Mouse (Mus musculus) embryonic fibroblast, embryonic 13.5 days (primary cell): ENCODE measurements around the gene Tspan1. TPM values are rescaled to one million over a fixed set of nuclear protein-coding genes. Genes with fewer than 3 reads are reported as not detected.

Source experiments
- H3K27ac ChIP-seq: 2 replicates; pipeline ENCODE4 v1.5.1; 2012; ENCODE audit warnings: low read length, control low read depth, inconsistent platforms; ENCODE audit not compliant: insufficient read depth
- H3K4me1 ChIP-seq: 2 replicates; pipeline ENCODE4 v1.6.1; 2011; ENCODE audit warnings: low read length; ENCODE audit not compliant: control insufficient read depth, insufficient read depth
- H3K4me3 ChIP-seq: 2 replicates; pipeline ENCODE4 v1.5.1; 2011; ENCODE audit warnings: mild to moderate bottlenecking, control low read depth, low read length; ENCODE audit not compliant: insufficient read depth
- CTCF ChIP-seq: IDR thresholded peaks from 2 replicates; pipeline ENCODE4 v1.5.1; 2011; ENCODE audit warnings: mild to moderate bottlenecking, control low read depth, low read length, moderate library complexity, borderline replicate concordance; ENCODE audit not compliant: insufficient read depth
- POLR2A ChIP-seq: IDR thresholded peaks from 2 replicates; pipeline ENCODE4 v1.6.1; 2011; ENCODE audit warnings: low read depth, mild to moderate bottlenecking, control low read depth, low read length, moderate library complexity
- polyA plus RNA-seq: library from polyadenylated mRNA; stranded (reverse); fragments of >200 nt; gene quantifications from 2 replicates; pipeline ENCODE4 v1.2.4, GENCODE M21; 2011; ENCODE audit warnings: low read depth; ENCODE audit not compliant: missing spikeins, insufficient read length

The Tspan1 gene
- polyA plus RNA-seq, 1 experiment, result not detected

GRCm38 (mm10) chr4:116133126-116133525 lies 34.3 kb downstream of the Tspan1 start:
- TF ChIP-seq CTCF (no peak), POLR2A (no peak)
- no peak overlapping the region for H3K4me3 ChIP-seq
- H3K27ac ChIP-seq, result no peak overlapping the region
- no peaks in the 10 kb centered on the region for H3K4me1 ChIP-seq

GRCm38 (mm10) chr4:116127956-116128355 lies 39.4 kb downstream of the Tspan1 start:
- TF ChIP-seq CTCF (no peak), POLR2A (no peak)
- Histone ChIP-seq H3K4me3 (no peak overlapping the region), H3K4me1 (no peaks in the 10 kb centered on the region), H3K27ac (no peak overlapping the region)

GRCm38 (mm10) chr4:116125803-116126386 lies 41.5 kb downstream of the Tspan1 start:
- no peak overlapping the region for H3K4me3 ChIP-seq
- TF ChIP-seq POLR2A (no peak), CTCF (no peak)
- no peak overlapping the region for H3K27ac ChIP-seq
- H3K4me1 ChIP-seq, result no peaks in the 10 kb centered on the region

- TF ChIP-seq POLR2A (peak; percentile 68), CTCF (no peak)
- Histone ChIP-seq H3K4me3 (peak within 1 kb of the TSS; percentile 84), H3K4me1 (no peaks in the 10 kb centered on the region), H3K27ac (no peak within 1 kb of the TSS)
These were observed 43.5 kb downstream of the Tspan1 start, which contains the start of the genes Rad54l and Pomgnt1 for GRCm38 (mm10) chr4:116123602-116124519. Gene Rad54l (minus strand): TSS chr4:116123690. Gene Pomgnt1 (plus strand): TSS chr4:116123840.

- H3K4me1 ChIP-seq, result no peaks in the 10 kb centered on the region
- peak overlapping the region; percentile 82 for H3K4me3 ChIP-seq
- H3K27ac ChIP-seq, result no peak overlapping the region
- TF ChIP-seq CTCF (no peak), POLR2A (no peak)
These were observed 44.6 kb downstream of the Tspan1 start for GRCm38 (mm10) chr4:116122762-116123161.

Other genes with a start within 250 kb of the Tspan1 start
- not detected in 2 replicates for gene Dmbx1, start 227.7 kb downstream of the Tspan1 start, polyA plus RNA-seq
- gene Faah, start 149.7 kb downstream of the Tspan1 start, polyA plus RNA-seq, result not detected in 2 replicates
- 13.0 and 17.6 TPM in 2 replicates for gene Nsun4, start 113.7 kb downstream of the Tspan1 start, polyA plus RNA-seq
- gene Uqcrh, start 92.5 kb downstream of the Tspan1 start, polyA plus RNA-seq, result 360 and 404 TPM in 2 replicates
- gene Lrrc41, start 92.3 kb downstream of the Tspan1 start, polyA plus RNA-seq, result 71.6 and 81.9 TPM in 2 replicates
- gene Rad54l, start 43.9 kb downstream of the Tspan1 start, polyA plus RNA-seq, result 7.6 and 12.9 TPM in 2 replicates
- gene Pomgnt1, start 43.8 kb downstream of the Tspan1 start, polyA plus RNA-seq, result 49.5 and 54.4 TPM in 2 replicates
- 2.5 TPM in 2 replicates for gene Lurap1, start 16.3 kb downstream of the Tspan1 start, polyA plus RNA-seq
- gene 1700042G07Rik, start 5.8 kb upstream of the Tspan1 start, polyA plus RNA-seq, result not detected in 2 replicates
- gene Gm49337, start 5.8 kb upstream of the Tspan1 start, polyA plus RNA-seq, result 0.62 and 2.7 TPM in 2 replicates
- 31.6 and 31.9 TPM in 2 replicates for gene Pik3r3, start 54.0 kb upstream of the Tspan1 start, polyA plus RNA-seq